Mouse (Mus musculus): Measurements from ENCODE around the gene Tmem248. TPM values are rescaled to one million over a fixed set of nuclear protein-coding genes. Genes with fewer than 3 reads are reported as not detected.
A peak's percentile ranks its signal among the peaks of the same experiment; 100 is the strongest.

Tmem248 gene
- total RNA-seq, 2 experiments from 2014 or later, result 29.3 to 30.0 TPM

DNA sequence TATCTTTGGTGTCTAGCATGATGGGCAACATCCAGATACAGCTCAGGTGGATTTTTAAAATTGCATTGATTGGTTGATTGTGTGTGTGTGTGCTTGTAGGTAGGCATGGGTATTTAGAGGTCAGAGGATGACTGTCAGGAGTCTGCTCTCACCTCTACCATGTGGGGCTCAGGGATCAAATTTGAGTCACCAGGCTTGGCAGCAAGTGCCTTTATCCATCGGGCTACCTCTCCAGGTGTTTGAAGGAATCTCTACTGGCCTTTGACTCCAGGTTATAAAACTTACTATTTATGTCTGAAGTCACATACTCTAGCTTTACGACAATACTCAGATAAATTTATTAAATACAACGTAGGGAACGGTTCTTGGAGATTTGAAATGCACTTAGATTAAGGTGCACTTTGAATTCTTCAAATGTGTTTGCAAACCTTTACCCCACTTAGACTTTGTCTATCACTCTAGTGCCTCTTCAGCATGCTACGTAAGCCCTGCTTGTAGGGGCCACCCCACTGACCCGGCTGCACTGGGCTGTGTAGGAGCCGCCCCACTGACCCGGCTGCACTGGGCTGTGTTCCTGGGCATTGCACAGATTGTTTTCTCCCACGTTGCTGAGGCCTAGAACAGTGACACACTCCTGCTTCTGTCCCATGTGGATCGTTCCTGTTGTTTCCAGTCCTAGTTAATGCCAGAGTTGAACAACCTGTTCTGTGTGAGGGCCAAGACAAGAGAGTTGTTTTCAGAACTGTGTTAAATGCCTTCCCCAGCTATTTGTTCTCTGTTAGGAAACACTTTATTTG, 16.4 kb upstream of the Tmem248 start:
- DNase-seq (ENCODE audit: low spot score in 2 of 2), result no peak

DNA sequence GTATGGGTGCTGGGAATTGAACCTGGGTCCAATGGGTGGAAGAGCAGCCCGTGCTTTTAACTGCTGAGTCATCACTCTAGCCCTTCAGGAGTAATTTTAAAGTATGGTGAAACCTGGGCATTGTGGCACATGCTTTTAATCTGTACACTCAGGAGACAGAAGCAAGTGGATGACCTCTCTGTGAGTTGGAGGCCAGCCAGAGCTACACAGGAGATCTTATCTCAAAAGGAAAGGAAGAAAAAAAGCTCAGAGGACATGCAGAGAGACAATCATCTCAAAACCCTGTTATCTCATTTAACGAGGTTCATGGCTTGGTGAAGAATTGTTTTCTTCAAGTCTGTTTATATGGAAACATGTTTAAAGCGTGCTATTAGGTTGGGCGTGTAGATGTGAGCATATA, 12.9 kb upstream of the Tmem248 start:
- no peak for DNase-seq (ENCODE audit: low spot score in 2 of 2)

DNA sequence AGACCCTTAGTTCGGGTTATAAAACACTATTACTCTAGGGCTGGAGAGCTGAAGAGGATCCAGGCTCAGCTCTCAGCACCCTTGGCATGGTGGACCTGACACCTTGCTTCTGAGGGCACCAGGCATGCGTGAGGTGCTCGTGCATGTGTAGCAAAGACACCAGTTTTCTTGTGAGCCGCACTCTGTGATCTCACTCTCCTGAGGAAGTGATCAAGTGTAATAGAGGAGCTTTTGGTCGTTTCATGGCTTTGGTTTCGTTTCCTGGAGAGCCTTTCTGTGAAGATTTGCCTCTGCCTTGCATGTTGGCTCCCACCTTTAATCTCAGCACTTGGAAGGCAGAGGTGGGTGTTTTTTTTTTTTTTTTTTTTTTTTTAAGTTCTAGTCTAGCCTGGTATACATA, 12.3 kb upstream of the Tmem248 start:
- no peak for DNase-seq (ENCODE audit: low spot score in 2 of 2)

DNA sequence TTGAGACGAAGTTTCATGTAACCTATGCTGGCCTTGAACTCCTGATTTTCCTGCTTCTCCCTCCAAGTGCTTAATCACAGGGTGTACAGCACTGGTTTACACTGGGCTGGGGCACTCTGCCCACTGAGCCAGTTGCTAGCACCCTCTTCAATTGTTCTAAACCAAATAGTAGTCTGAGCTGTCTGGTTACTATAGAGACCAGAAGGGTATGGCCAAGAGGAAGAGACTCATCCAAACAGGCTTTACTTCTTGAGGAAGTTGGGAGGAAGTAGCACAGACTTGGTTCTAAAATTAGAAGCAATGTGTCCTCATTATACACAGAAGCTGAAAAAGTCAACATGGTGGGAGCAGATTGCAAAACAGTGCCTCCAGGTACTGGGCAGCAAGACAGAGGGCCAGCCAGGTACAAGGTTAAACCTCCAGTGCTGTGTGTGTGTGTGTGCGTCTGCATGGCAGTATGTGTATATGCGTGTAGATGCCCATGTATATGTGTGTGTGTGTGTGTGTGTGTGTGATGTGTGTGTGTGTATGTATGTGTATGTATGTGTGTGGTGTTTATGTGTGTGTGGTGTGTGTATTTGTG, 11.3 kb upstream of the Tmem248 start:
- DNase-seq (ENCODE audit: low spot score in 2 of 2), result no peak

DNA sequence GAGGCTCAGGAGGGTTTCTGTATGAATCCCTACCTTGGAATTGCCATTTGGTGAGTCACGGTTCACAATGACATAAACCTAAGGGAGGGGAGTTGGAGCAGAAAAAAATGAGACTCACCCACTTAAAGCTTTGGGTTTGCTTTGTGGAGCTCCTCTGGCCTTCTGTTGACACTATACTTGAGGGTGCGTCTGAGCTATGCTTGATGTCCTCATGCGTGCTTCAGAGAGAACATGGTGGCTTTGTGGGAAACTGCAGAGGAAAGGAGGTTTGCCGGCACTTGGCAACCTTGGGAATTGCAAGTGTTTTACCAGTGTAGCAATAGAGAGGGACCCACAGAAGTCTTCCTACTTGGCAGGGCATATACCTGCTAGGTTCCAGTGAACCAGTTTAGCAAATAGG, 9.6 kb upstream of the Tmem248 start:
- DNase-seq (ENCODE audit: low spot score in 2 of 2), result no peak

DNA sequence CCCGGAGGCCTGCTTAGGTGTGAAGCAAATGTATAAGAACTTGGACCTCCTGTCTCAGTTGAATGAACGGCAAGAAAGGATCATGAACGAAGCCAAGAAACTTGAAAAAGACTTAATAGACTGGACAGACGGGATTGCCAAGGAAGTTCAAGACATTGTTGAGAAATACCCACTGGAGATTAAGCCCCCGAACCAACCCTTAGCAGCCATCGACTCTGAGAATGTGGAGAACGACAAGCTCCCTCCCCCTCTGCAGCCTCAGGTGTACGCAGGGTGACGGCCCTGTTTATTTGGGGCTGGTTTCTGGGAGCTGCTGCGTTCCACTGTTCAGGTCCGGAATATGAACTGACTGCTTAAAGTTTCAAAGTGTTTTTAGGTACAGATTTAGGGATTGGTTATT, 3.9 kb upstream of the Tmem248 start:
- no peak for DNase-seq (ENCODE audit: low spot score in 2 of 2)

DNA sequence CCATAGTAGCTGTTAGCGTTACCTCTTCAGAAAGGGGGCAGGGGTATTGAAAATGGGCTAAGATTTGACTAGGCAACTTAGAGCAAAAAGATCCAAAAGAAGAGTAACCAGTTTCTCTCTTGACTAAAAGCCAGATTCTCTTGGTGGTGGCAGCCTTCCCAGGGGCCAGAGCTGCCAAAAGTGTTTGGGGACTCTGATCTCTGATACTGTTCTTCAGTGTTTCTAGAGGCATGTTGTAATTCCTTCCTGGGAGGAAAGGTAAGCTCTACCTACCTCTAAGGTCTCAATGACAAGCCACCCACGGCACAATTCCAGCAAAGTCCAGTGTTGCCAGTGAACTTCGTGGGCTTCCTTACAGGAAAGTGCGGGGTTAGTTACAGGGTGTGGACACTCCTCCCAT, 525 bp downstream of the Tmem248 start:
- no peak for DNase-seq (ENCODE audit: low spot score in 2 of 2)

DNA sequence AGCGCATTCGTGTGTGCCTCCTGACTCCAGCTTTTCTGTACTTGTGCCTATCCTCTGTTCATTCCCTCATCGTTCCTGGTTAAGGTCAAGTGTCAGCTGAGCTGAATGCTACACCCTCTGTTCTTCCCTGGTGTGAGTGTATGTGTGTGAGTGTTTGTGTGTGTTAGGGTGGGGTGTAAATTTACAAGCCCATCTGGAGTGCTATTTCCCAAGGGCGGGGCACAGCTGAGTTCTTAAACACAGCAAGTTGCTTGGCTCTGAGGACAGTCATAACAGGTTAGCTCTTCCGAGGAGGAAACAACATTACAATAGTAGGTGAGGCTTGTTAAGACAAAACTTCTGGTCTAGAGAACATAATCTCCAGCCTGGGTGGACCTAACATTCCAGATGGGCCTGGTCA, 1.5 kb downstream of the Tmem248 start:
- DNase-seq (ENCODE audit: low spot score in 2 of 2), result no peak

DNA sequence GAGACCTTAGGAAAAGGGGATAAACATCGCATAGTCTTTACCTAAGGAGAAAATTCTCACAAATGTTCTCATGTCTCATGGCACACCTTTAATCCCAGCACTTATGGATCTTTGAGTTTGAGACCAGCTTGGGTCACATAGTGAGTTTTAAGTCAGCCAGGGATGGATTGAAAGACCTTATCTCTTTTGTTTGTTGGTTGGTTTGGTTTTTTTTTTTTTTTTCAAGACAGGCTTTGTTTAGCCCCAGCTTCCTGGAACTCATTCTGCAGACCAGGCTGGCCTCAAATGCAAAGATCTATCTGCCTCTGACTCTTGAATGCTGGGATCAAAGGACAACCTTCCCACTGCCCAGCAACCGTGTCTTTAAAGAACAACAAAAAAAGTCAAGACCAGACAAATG, 4.4 kb downstream of the Tmem248 start:
- no peak for DNase-seq (ENCODE audit: low spot score in 2 of 2)

DNA sequence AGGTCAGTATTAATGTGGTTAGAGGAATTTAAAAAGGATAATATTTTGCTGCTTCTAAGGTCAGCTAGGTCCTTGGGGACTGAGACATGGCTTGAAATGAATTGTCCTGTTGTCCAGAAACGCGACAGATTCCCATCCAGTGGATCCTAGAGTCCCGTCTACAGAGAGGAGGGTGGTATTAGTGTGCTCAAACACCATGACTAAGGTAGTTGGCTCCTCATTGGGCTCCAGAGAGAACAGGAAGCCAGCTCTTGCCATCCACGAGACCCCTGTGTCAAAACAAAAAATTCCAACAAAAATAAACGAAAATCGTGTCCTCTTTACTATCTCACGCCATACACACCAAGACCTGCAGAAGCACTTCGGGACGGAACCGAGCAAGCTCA, 4.9 kb downstream of the Tmem248 start:
- no peak for DNase-seq (ENCODE audit: low spot score in 2 of 2)

DNA sequence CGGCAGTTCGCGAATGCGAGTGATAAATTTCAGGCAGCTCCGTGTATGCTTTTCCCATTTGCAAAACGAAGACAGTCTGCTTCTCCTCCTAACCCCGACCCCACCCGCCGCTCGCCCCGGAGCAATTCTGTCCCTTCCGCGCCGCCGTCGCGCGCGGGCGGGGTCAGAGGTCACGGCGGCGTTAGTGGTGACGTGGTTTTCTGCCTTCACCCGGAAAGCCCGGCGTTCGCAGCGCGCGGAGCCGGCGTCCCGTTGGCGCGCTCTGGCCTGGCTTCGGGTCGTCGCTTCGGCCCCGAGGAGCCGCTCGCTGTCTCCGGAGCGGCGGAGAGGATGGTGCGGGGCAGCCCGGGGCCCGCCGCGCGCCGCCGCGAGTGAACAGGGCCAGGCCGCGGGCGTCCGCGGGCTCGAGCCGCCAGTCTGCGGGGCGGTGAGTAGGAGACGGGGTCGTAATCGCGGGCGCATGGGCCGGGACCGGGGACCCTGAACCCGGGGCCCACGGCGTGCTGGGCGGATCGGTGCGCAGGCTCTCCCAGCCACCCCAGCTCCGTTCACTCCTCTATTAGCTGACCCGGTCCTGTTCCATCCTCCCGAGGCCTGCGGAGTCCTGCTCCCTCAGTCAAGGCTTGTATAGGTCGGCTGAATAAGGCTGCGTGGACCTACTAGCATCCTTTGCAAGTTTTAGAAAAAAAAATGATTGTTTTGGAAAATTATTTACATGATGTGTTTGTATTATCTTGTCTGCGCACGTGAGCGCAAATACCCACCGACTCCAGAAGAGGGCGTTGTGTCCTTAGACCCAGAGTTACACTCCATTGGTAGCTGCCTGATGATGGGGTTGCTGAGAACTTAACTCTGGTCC, 5.5 kb downstream of the Tmem248 start:
- peak; percentile 92 to 93 for DNase-seq (ENCODE audit: low spot score in 2 of 2)

DNA sequence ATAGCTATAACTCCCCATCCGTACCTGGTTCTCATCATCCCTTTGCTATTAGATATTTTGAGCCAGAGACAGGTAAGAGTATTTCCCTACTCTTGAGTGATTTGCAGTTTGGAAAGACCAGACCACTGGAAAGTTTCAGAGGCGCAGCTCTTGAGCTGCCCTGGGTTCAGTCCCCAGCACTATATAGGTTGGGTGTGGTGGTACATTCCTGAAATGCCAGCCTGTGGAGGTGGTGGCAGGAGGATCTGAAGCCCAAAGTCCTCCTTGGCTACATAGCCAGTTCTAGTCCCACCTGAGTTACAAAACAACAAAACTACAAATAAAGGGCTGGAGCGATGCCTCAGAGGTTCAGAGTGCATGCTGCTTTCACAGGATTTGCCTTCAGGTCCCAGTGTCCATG, 9.9 kb downstream of the Tmem248 start:
- no peak for DNase-seq (ENCODE audit: low spot score in 2 of 2)

DNA sequence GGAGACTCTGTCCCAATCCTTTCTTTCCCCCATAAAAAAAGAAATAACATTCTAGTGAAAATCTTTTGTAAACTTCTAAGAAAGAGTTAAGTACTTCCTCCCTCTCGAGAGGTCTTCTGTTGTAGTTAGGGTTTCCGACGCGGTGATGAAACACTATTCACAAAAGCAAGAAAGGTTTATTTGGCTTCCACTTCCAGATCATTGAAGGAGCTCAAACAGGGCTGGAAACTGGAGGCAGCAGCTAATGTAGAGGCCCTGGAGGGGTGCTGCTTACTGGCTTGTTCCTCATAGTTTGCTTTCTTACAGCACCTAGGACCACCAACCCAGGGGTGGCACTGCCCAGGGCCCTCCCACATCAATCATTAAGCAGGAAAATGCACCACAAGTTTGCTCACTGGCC, 11.2 kb downstream of the Tmem248 start:
- no peak for DNase-seq (ENCODE audit: low spot score in 2 of 2)

DNA sequence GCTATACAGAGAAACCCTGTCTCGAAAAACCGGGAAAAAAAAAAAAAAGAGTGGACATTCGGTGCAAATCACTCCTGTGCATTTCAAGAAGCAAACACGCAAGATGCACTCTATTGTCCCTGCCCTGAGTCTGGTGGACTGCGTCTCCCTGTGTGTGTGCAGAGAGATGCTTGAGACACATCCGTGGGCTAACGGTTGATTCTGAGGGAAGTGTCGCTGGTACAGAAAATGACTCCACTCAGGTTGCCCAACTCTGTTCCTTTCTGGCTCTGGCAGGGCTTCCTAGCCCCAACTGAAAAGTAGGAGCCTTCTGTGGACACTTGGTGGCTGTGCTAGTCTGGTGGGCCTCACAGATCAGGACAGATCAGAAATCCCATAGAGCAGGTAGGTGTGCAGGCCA, 19.4 kb downstream of the Tmem248 start:
- DNase-seq (ENCODE audit: low spot score in 2 of 2), result no peak

DNA sequence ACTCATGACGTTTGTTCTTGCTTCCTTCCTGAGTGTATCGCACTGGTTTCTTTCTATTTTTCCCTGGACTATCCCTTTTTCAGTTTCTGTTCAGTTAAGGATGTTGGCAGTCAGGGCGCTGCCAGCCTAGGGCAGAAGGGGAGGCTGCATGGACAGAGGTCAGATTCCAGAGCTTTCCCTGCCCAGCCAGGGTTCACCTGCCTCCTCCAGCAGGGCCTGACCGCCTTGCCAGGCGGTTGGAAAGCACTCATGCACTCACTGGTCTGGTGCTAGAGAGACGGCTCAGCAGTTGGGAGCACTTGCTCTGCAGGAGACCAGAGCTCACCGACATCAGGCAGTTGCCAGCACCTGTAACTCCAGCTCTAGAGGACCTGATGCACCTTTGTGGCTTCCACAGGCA, 22.4 kb downstream of the Tmem248 start:
- DNase-seq (ENCODE audit: low spot score in 2 of 2), result no peak

DNA sequence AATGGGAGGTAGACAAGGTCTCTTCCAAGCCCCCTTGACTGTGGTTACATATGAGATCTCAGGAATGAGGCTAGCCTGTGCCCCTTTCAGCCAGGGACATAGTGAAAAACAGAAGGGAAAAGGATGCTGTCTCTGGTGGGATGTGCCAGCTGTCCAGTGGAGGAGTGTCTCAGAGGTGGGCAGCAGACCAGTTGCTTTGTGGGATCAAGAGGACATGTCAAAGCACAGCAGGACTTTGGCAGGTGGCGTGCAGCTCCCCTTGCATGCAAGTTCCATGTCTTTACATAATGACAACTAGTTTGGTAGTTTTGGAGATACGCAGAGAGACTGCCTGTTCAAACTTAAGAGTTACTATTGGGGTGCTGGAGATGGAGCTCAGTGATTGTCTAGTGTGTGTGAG, 23.0 kb downstream of the Tmem248 start:
- no peak for DNase-seq (ENCODE audit: low spot score in 2 of 2)

DNA sequence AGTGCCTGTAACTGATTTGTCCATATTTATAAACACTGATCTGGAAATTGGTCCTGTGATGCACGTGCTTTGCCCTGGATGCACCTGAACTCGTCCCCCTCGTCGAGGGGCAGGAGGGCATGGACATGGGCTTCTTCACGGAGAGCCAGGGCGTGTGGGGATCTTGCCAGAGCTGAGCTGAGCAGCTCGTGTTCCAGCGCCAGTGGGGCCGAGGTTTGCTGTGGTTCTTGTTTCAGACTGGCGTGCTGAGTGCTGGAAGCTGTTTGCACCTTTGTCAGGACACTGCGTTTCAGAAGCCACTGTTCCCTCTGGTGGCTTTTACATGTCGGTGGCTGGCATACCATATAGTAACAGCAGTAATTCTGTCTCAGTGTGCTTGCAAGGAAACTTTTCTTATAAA, 24.5 kb downstream of the Tmem248 start:
- no peak for DNase-seq (ENCODE audit: low spot score in 2 of 2)

DNA sequence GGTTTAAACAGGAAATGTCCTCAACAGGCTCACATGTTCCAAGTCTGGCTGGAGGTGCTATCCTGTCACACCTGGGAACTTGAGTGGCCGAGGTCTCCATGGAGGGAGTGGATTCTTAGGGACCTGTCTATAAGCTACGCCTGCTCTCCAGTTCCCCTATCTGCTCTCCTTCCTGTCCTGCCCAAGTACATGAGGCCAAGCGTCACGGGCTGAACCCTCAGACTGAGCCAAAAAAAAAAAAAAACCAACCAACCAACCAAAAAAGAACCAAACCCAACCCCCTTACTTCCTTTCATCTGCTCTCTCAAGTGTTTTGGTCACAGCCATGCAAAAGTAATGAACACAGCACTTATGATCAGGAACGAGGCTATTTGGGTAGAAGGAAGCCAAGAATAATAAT, 30.9 kb downstream of the Tmem248 start:
- no peak for DNase-seq (ENCODE audit: low spot score in 2 of 2)

DNA sequence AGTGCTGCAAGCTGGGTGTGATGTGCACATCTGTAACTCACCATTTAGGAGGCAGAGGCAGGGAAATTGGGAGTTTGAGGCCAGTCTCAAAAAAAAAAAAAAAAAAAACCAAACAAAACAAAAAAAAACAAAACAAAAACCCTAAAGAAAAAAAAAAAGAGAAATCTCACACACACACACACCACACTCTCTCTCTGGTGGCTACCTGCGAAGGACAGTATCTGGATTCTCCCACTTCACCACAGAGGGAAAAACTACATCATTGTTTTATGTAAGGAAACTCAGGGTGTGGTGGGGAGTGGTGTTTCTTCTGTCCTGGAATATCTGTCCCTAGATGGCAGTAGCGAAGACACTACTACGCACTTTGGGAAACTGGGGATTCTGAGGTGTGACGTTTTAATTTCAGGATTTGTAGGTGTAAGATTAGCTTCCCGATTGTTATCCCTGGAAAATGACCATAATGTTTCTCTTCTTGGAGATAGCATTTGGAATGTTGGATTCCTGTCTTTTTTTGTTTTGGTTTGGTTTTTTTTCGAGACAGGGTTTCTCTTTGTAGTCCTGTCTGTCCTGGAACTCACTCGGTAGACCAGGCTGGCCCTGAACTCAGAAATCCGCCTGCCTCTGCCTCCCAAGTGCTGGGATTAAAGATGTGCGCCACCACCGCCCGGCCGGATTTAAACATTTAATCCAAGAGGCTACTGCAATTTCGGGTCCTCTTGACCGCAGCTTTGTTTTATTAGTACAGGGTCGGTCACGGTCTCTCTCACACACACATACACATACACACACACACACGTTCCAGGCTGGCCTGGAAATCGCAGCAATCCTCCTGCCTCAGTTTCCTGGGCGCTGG, 37.5 kb downstream of the Tmem248 start:
- no peak for DNase-seq (ENCODE audit: low spot score in 2 of 2)

DNA sequence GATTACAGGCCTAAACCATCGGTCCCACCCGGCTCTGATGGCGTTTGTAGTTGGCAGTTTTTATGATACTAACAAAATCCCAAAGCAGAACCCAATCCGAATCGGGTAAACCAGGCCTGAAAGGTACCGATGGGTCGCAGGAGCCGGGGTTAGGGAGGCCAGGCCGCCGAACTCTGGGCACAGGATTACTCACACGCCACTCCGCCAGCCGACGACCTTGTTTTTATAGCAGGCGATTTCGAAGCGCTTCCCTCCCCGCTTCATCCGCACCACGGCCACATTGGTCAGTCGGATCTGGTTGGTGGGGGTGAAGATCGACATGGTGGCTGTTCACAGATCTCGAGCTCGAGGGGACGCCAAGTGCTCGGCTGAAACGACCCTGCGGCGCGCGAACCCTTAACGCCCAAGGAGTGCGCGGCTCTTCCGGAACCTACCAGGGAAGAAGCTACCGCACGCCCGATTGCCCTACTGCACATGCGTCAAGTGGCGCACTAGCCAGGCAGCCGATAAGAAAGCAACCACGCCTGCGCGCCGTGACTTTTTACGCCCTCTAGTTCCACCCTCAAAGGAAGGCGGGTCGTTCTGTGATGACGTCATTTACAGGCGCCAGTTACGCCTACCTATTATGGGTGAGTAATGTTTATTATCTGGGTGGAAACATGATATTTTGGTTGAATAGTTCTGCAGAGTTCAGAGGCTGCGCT, 38.3 kb downstream of the Tmem248 start, which contains the start of the genes Sbds and Tyw1:
TSS of gene Sbds (minus strand) at position 514 of the 704 bp plus-strand sequence.
TSS of gene Tyw1 (plus strand) at position 603 of the 704 bp plus-strand sequence.
- DNase-seq (ENCODE audit: low spot score in 2 of 2), result peak; percentile 91 to 96

Measured in gastrocnemius, postnatal 4 days (tissue).